8 mouse cellular contexts compared by ENCODE assay signal in the genomic region with DNA sequence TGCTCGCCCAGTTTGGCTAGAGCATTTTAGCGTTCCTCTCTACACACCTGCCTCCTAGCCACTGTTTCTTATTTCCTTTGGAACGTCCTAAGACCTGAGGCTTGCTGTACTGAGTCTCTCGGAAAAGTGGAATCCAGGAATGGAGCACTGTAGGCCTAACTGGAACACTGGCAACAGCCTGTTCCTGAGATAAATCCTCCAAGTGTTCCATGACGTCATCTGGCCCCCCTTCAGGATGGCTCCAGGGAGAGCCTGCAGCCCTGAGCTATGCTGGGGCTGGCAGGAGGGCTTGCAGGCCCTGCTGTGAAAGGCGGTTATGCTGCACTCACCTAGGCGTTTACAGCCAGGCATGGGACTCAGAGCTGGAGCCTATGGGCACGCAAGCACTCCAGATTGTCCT.
DNase-seq lines count a peak whose midpoint lies in the region; ATAC-seq lines count a peak whose summit lies in the region.

No protein-coding gene starts in this region.

- peak; percentile 52 for ATAC-seq in kidney, embryonic 15.5 days (replicated peaks; ENCODE audit: low FRiP score)
- no peak for ATAC-seq in granulocyte monocyte progenitor cell, adult 5-6 weeks (replicated peaks; ENCODE audit: poor library complexity, severe bottlenecking)

- H3K4me1 ChIP-seq in kidney, embryonic 15.5 days: peaks cover 14% of the 10 kb centered on the region

- no peaks in the 10 kb centered on the region for H3K36me3 ChIP-seq in kidney, embryonic 15.5 days

- no peaks in the 10 kb centered on the region for H3K27me3 ChIP-seq in kidney, embryonic 15.5 days

- H3K9ac ChIP-seq in kidney, embryonic 15.5 days: no peak overlapping the region

- no peak overlapping the region for H3K4me3 ChIP-seq in kidney, embryonic 15.5 days (replicated peaks)

- no peaks in the 10 kb centered on the region for H3K9me3 ChIP-seq in kidney, embryonic 15.5 days (replicated peaks)

- H3K4me2 ChIP-seq in kidney, embryonic 15.5 days: no peak overlapping the region

- DNase-seq in kidney, adult 11 months: peak; percentile 14
- DNase-seq in kidney, adult 8-10 months: no peak
- DNase-seq in adrenal gland, postnatal 36 days: peak; percentile 63 to 76
- peak; percentile 16 for DNase-seq in gastrocnemius, postnatal 25 days
- peak; percentile 61 to 64 for DNase-seq in lung, postnatal 4 days
- no peak for DNase-seq in spleen, postnatal 36 days (ENCODE audit: low spot score in 2 of 2)

- peak overlapping the region; percentile 13; the same call in 1 of the 2 replicates for H3K27ac ChIP-seq in kidney, embryonic 15.5 days

- WGBS in kidney, embryonic 15.5 days: 32% methylated on average over 8 of the region's 8 CpGs

Comparison
In these comparisons a context has a peak if more than half of its experiments do, and no peak if none do; other contexts are left out.
1. DNase-seq: peak in kidney, adult 11 months (single experiment), adrenal gland, postnatal 36 days (2 of 2), gastrocnemius, postnatal 25 days (single experiment) and lung, postnatal 4 days (2 of 2); none in kidney, adult 8-10 months (0 of 2) and spleen, postnatal 36 days (0 of 2).